Mouse (Mus musculus): ENCODE measurements around the gene Zdhhc3. TPM values are rescaled to one million over a fixed set of nuclear protein-coding genes. Genes with fewer than 3 reads are reported as not detected.
A peak's percentile ranks its signal among the peaks of the same experiment; 100 is the strongest.

Gene Zdhhc3
- total RNA-seq, 4 experiments from 2014 or later, result 39.8 to 46.0 (median 43.6) TPM

DNA sequence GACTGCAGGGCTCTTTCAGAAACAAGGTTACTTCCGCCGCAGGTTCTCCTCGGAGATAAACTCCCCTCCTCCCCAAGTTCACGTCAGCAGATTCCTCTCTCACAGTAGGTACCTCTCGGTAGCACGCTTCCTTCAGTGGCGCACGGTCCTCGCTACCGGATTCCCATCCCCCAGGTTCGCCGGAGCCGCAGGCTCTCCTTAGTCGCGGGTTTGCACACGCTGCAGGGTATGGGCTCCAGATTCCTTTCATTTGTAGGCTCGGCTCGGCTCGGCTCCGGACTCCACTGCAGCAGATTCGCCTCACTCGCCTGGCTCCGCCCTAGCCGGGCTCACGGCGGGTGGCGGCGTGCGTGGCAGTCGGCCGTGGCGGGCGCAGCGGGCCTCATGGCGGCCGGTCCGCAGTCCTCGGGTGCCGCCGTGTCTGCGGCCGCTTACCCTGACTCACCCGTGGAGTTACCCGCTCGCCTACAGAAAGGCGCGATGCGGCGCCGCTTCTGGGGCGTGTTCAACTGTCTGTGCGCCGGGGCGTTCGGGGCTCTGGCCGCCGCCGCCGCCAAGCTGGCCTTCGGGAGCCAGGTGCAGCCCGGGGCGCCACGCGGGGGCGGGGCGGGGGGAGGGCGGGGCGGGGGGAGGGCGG, 91.9 kb downstream of the Zdhhc3 start, which contains the start of gene Tmem42:
TSS of gene Tmem42 (plus strand) at position 332 of the 637 bp plus-strand sequence.
- peak; percentile 63 for DNase-seq (ENCODE audit: low spot score)

Other genes with a start within 250 kb of the Zdhhc3 start
- gene Zfp445, start 247.2 kb downstream of the Zdhhc3 start, total RNA-seq (2022), result 10 to 100 TPM; 66.2 to 94.7 (median 75.8) TPM
- 1 to 10 TPM; 4.1 to 7.8 (median 6.6) TPM for gene Zkscan7, start 227.5 kb downstream of the Zdhhc3 start, total RNA-seq (2022)
- gene Zfp105, start 190.1 kb downstream of the Zdhhc3 start, total RNA-seq (2022), result 1 to 10 TPM; 1.0 to 2.3 (median 1.5) TPM
- gene 1110059G10Rik, start 162.2 kb downstream of the Zdhhc3 start, total RNA-seq (2022), result 10 to 100 TPM; 13.0 to 20.4 (median 16.6) TPM
- under 1 TPM in 3 of 4 experiments, not detected in 1; 0.09 to 0.40 (median 0.24) TPM for gene Kif15, start 162.2 kb downstream of the Zdhhc3 start, total RNA-seq (2022)
- gene Tmem42, start 91.9 kb downstream of the Zdhhc3 start, total RNA-seq (2022), result 10 to 100 TPM; 11.0 to 14.5 (median 13.6) TPM
- gene Tgm4, start 78.5 kb downstream of the Zdhhc3 start, total RNA-seq (2022), result not detected
- 10 to 100 TPM; 25.0 to 27.2 (median 27.0) TPM for gene Exosc7, start within 50 bp of the Zdhhc3 start, total RNA-seq (2022)
- 10 to 100 TPM; 37.7 to 48.5 (median 38.6) TPM for gene Clec3b, start 37.7 kb upstream of the Zdhhc3 start, total RNA-seq (2022)
- gene Cdcp1, start 102.8 kb upstream of the Zdhhc3 start, total RNA-seq (2022), result under 1 TPM; 0.11 to 0.28 (median 0.20) TPM
- 1 to 10 TPM; 3.8 to 5.3 (median 4.5) TPM for gene Tmem158, start 147.6 kb upstream of the Zdhhc3 start, total RNA-seq (2022)

Measured in heart, adult 8-10 months (tissue).